Mouse (Mus musculus) liver (tissue): ENCODE results near the gene Wfdc11.
"Not testable (repeated sequence)": the region's sequence is repeated elsewhere in the genome, so short reads cannot be mapped to it uniquely, and the experiment has no call there.

ENCODE experiments used
- DNase-seq: peaks from one replicate; pipeline ENCODE4 v3.0.0-alpha.2; 2020; ENCODE audit warnings: mixed read lengths

Gene Wfdc11

DNA sequence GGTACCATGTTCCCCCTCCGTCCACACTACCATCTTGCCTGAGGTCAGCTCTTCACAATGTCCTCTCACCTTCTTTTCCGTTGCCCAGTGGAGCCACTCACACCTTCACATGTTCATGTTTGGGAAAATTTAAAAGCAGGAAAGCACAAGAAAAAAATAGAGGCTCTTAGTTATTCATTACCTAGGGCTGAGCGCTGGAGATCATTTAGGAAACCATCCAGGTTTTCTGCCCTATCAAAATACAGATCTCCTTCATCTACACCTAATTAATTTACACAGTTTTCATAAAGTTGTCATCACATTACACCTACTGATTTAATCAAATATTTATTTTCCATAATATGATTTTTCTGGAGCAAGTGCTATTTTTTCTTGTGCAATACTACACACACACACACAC, 35.2 kb downstream of the Wfdc11 start, which contains the start of gene Wfdc16:
TSS of gene Wfdc16 (minus strand) at position 101 of the 400 bp plus-strand sequence.
- no peak for DNase-seq

GRCm38 (mm10) chr2:164635266-164635665, 38.6 kb downstream of the Wfdc11 start:
- no peak for DNase-seq

GRCm38 (mm10) chr2:164621775-164622174, 52.1 kb downstream of the Wfdc11 start:
- DNase-seq: no peak

DNA sequence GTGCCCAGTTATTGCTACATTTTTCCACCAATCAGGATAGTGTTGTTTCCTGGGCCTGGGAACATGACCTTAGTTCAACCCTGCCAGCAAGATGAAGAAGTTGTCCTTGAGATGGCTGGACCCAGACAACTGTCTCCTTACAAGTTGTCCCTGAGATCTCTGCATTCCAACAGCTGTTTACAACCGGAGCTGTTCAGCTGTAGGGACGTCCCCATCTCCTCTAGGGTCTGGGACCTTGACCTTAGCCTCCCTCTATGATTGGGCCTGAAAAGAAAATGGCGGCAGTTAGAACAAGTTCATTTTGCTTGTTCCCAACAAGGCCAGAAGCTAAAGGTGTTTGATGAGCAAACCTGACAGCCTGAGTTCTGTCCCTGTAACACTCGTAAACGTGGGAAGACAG, 54.8 kb downstream of the Wfdc11 start:
- no peak for DNase-seq

GRCm38 (mm10) chr2:164615386-164615785, 58.5 kb downstream of the Wfdc11 start:
- no peak for DNase-seq

DNA sequence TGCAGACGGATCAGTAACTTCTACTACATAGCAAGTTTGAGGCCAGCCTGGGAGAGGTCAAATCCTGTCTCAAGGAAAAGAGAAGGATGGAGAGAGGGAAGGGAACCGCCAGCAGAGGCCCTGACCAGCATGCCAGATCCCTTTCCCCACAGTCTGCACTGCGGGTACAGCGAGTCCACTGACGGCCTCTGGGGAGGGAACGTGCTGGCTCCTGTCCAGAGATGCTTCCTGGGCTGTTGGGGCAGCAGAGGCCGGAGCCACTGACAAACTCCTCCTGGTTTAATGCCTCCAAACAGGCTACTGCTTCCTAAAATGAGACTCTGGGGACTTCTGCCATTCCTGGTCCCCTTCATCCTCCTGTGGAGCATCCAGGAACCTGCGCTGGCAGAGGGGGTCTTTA, 60.4 kb downstream of the Wfdc11 start, which contains the start of the genes Wfdc6b and Wfdc8:
TSS of gene Wfdc6b (plus strand) at position 52 of the 400 bp plus-strand sequence.
TSS of gene Wfdc8 (minus strand) at position 156 of the 400 bp plus-strand sequence.
- not testable (repeated sequence) for DNase-seq
